Mouse (Mus musculus) embryonic facial prominence, embryonic 11.5 days (tissue): ENCODE measurements at regions not wholly inside any gene's neighbourhood (a gene's known extent, or its start where the extent isn't known, plus 50 kb on each side); places are given as distances from the start of the nearest gene placed in this dataset.

ENCODE experiments used
- ATAC-seq: fragments of 200-750 bp; cut with Nextera tagmentation; replicated peaks from 2 replicates; pipeline ENCODE4 v1.8.0; 2017; ENCODE audit warnings: low read depth; ENCODE audit not compliant: insufficient number of reproducible peaks, low FRiP score, low TSS enrichment
- DNase-seq: peaks from one replicate; pipeline ENCODE4 v3.0.0-alpha.2; 2015; ENCODE audit warnings: low spot score
- H3K27ac ChIP-seq: fragments of 300-500 bp; sonication (generic); replicated peaks from 2 replicates; pipeline ENCODE4 v1.5.1; 2014; ENCODE audit warnings: mild to moderate bottlenecking, low read depth, low read length, control low read depth
- H3K27me3 ChIP-seq: fragments of 300-500 bp; sonication (generic); 2 replicates; pipeline ENCODE4 v1.6.1; 2014; ENCODE audit warnings: mild to moderate bottlenecking, low read length, moderate library complexity, mixed read lengths; ENCODE audit not compliant: control insufficient read depth, insufficient read depth
- H3K36me3 ChIP-seq: fragments of 300-500 bp; sonication (generic); replicated peaks from 2 replicates; pipeline ENCODE4 v1.6.1; 2014; ENCODE audit warnings: low read depth, mild to moderate bottlenecking, low read length, moderate library complexity, mixed read lengths; ENCODE audit not compliant: control insufficient read depth, insufficient read depth
- H3K4me1 ChIP-seq: fragments of 300-500 bp; sonication (generic); 2 replicates; pipeline ENCODE4 v1.6.1; 2014; ENCODE audit warnings: low read length, mixed read lengths; ENCODE audit not compliant: control insufficient read depth, insufficient read depth
- H3K4me2 ChIP-seq: fragments of 300-500 bp; sonication (generic); 2 replicates; pipeline ENCODE4 v1.6.1; 2014; ENCODE audit warnings: low read depth, mild to moderate bottlenecking, control low read depth, low read length, moderate library complexity
- H3K4me3 ChIP-seq: fragments of 300-500 bp; sonication (generic); 2 replicates; pipeline ENCODE4 v1.5.1; 2014; ENCODE audit warnings: low read depth, low read length, control low read depth
- H3K9ac ChIP-seq: fragments of 300-500 bp; sonication (generic); replicated peaks from 2 replicates; pipeline ENCODE4 v1.6.1; 2014; ENCODE audit warnings: mild to moderate bottlenecking, control low read depth, low read length
- H3K9me3 ChIP-seq: fragments of 300-500 bp; sonication (generic); replicated peaks from 2 replicates; pipeline ENCODE4 v1.6.1; 2016; ENCODE audit warnings: mild to moderate bottlenecking, low read length, inconsistent platforms, mixed read lengths; ENCODE audit not compliant: control insufficient read depth
- WGBS: fragments of 180-500 bp; shearing (Covaris S2); extraction: QIAGEN DNeasy Blood & Tissue Kit; methylation state at CpG from one replicate; pipeline ENCODE4 v1.1.7; 2014; 5-methylcytosine and 5-hydroxymethylcytosine counted together

- no peak overlapping the region for H3K9ac ChIP-seq
- no peak overlapping the region for H3K4me2 ChIP-seq
- no peaks in the 10 kb centered on the region for H3K9me3 ChIP-seq
- WGBS, result 49% methylated on average over 9 of the region's 9 CpGs
- no peaks in the 10 kb centered on the region for H3K36me3 ChIP-seq
- H3K27me3 ChIP-seq, result no peaks in the 10 kb centered on the region
- no peak overlapping the region for H3K27ac ChIP-seq
- DNase-seq (no peak), ATAC-seq (no peak)
- no peaks in the 10 kb centered on the region for H3K4me1 ChIP-seq
- H3K4me3 ChIP-seq, result no peak overlapping the region
Observed at GRCm38 (mm10) chr4:87718166-87718805, 314.9 kb downstream of the Mllt3 start.

DNA sequence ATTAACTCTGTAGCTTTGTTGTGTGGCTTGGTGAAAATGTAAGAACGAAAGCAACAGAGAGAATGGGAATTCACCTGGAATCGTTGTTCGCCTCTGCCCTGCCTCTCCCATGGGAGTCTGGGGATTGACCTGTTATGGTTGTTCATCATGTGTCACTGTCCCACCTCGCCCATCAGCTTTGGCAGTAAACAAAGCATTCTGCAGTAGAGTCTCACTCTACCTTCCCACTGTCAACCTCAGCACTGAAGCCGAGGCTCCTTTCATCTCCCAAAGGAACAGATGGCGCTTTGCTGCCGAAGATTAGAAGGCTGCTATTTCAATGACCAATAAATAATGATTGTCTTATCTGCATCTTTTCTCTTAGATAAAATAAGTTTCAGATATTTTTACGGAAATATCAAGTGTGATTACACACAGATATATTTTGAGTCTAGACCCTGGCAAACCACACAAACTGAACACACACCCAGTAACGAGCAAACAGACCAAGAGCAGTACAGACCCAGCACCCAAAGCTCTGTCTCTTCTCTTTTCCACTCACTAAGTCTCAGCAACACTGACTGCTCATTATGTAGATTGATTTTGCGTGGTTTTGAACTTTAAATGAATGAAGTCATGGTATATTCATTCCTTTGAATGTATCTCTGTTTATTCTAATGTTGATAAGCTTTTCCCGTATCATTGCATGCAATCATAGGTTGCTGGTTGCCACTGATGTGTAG lies 317.8 kb downstream of the Mllt3 start:
- Histone ChIP-seq H3K27ac (no peak overlapping the region), H3K27me3 (no peaks in the 10 kb centered on the region), H3K4me1 (no peaks in the 10 kb centered on the region), H3K9ac (no peak overlapping the region), H3K36me3 (no peaks in the 10 kb centered on the region), H3K4me3 (no peak overlapping the region), H3K9me3 (no peaks in the 10 kb centered on the region), H3K4me2 (no peak overlapping the region)
- ATAC-seq (no peak), DNase-seq (no peak)
- WGBS, result 81% methylated on average over 11 of the region's 11 CpGs

- DNase-seq, result no peak
- Histone ChIP-seq H3K27ac (no peak overlapping the region), H3K9ac (no peak overlapping the region), H3K4me2 (no peak overlapping the region), H3K4me3 (no peak overlapping the region), H3K36me3 (no peaks in the 10 kb centered on the region), H3K27me3 (no peaks in the 10 kb centered on the region), H3K9me3 (no peaks in the 10 kb centered on the region), H3K4me1 (no peaks in the 10 kb centered on the region)
- 76% methylated on average over 2 of the region's 2 CpGs for WGBS
- no peak for ATAC-seq
Observed at GRCm38 (mm10) chr4:87712691-87713090, 320.5 kb downstream of the Mllt3 start.

DNA sequence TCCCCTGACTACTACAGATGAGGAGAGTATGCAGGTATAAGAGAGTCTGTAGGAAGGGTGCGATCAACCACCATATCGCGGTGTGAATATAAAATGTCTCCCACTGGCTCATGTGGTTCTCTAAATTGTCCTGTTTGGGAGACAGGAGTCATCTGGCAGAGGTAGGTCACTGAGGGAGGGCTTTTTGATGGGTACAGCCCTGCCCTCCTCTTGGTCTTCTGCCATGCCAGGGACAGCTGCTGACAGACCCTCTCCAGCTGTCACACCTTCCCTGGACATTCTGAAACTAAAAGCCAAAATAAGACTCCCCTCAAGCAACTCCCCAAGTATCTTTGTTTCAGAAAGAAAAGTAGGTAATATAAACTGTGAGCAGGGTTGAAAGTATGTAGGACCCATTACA lies 320.9 kb downstream of the Mllt3 start:
- DNase-seq, result no peak
- 94% methylated on average over 3 of the region's 3 CpGs for WGBS
- Histone ChIP-seq H3K36me3 (no peaks in the 10 kb centered on the region), H3K9me3 (no peaks in the 10 kb centered on the region), H3K4me3 (no peak overlapping the region), H3K27ac (no peak overlapping the region), H3K4me2 (no peak overlapping the region), H3K4me1 (no peaks in the 10 kb centered on the region), H3K9ac (no peak overlapping the region), H3K27me3 (no peaks in the 10 kb centered on the region)
- no peak for ATAC-seq

- H3K4me2 ChIP-seq, result no peak overlapping the region
- H3K9ac ChIP-seq, result no peak overlapping the region
- no peaks in the 10 kb centered on the region for H3K4me1 ChIP-seq
- ATAC-seq (no peak), DNase-seq (no peak)
- H3K27me3 ChIP-seq, result no peaks in the 10 kb centered on the region
- H3K9me3 ChIP-seq, result no peaks in the 10 kb centered on the region
- no peak overlapping the region for H3K27ac ChIP-seq
- 89% methylated on average over 8 of the region's 8 CpGs for WGBS
- H3K4me3 ChIP-seq, result no peak overlapping the region
- no peaks in the 10 kb centered on the region for H3K36me3 ChIP-seq
Observed at GRCm38 (mm10) chr4:87711185-87711827, 321.9 kb downstream of the Mllt3 start.

DNA sequence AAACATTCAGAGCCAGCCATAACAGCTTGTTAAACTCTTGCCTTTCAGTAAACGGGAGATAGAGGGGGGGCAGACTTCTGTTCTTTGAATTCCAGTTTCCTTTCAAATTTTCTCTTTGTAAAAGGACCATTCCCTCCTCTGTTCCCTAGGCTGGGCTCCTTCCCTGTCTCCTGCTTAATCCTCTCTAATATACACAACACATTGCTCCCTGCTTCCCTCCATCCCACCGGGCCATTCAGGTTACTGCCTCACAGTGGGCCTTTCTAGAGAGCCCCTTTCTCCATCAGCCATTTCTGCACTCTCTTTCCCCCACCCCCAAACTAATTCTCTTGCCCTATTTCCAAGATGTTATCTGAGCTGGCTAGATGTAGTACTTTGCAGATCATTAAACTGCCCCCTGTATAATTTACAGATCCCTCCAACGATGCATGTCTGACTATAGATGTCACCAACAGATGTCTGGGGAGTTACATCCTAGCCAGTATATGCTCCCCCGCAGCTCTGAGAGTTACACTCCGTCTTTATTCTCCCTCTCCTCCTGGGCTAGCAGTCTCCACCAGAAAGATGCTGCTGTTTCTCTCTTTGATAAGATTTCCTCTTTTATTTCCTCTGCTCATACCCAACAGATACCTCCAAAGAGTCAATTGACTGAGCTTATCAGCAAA lies 324.1 kb downstream of the Mllt3 start:
- no peak for DNase-seq
- H3K4me2 ChIP-seq, result no peak overlapping the region

DNA sequence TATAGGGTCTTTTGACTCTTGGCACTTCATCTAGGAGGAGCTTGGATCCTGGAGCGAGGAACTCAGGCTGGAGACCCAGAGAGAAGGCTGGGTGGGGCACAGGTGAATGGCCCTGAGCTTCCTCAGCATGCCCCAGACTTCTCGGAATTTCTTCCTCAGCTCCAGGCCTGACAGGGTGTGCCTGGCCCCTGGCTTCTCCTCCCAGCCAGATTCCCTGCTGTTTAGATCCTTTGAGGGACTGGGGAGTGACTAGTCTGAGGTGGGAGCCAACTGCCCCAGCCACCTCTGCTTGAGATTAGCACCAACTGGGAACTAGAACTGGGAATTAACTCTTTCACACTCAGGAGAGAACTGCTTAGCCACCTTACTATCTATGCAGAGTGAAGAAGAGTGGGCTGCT lies 325.8 kb downstream of the Mllt3 start:
- Histone ChIP-seq H3K36me3 (no peaks in the 10 kb centered on the region), H3K9ac (no peak overlapping the region), H3K4me3 (no peak overlapping the region), H3K27me3 (no peaks in the 10 kb centered on the region), H3K4me2 (no peak overlapping the region), H3K4me1 (no peaks in the 10 kb centered on the region), H3K27ac (no peak overlapping the region), H3K9me3 (no peaks in the 10 kb centered on the region)
- DNase-seq (no peak), ATAC-seq (no peak)
- 32% methylated on average over 2 of the region's 2 CpGs for WGBS

More for the DNA sequence above, 324.1 kb downstream of the Mllt3 start:
- H3K4me3 ChIP-seq, result no peak overlapping the region
- H3K9me3 ChIP-seq, result no peaks in the 10 kb centered on the region
- no peaks in the 10 kb centered on the region for H3K27me3 ChIP-seq
- H3K36me3 ChIP-seq, result no peaks in the 10 kb centered on the region
- H3K9ac ChIP-seq, result no peak overlapping the region
- ATAC-seq, result no peak
- H3K4me1 ChIP-seq, result no peaks in the 10 kb centered on the region
- H3K27ac ChIP-seq, result no peak overlapping the region
- WGBS, result 17% methylated on average over 5 of the region's 5 CpGs

DNA sequence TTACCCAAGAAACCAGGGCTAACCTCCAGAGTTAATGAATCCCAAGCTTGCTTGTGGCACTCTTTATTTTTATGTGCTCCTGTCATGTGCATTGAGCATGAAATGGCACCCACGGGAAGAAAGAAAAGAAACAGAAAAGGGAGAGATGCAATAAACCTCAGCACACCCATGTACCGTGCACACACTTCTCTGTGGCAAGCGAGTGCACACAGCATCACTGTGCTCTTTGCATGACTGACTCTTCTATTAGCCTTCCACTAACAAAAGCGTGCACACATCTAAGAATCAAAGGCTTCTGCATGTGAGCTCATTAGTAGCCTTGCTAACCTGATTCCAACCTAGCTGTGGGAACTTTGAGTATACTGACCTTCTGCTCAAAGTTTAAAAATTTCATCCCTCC lies 330.3 kb downstream of the Mllt3 start:
- DNase-seq, result no peak
- no peak overlapping the region for H3K4me3 ChIP-seq
- no peaks in the 10 kb centered on the region for H3K9me3 ChIP-seq
- no peaks in the 10 kb centered on the region for H3K36me3 ChIP-seq
- WGBS, result 71% methylated on average over 4 of the region's 4 CpGs
- H3K9ac ChIP-seq, result no peak overlapping the region
- no peaks in the 10 kb centered on the region for H3K4me1 ChIP-seq
- no peaks in the 10 kb centered on the region for H3K27me3 ChIP-seq
- no peak overlapping the region for H3K4me2 ChIP-seq
- no peak for ATAC-seq
- H3K27ac ChIP-seq, result no peak overlapping the region
